10 mouse cellular contexts compared by ENCODE assay signal in the genomic region with DNA sequence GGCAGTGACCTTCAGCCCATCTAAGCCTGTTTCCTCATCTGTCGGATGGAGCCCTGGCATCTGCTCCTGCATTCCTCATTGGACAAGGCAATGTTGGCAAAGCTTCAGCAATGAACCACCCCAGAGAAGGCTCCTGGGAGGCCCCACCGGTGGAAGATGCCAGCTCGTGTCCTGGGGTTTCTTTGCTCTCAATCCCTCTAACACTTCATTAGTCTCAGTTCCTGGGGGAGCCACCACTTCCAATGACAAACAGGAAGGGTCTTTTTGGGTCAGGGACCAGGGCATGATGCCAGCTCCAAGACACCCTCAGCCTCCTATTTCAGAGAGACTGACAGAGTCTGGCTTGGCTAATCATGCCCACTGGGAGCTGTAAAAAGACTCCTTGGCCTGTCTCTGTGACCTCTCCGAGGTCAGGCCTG.
DNase-seq lines count a peak whose midpoint lies in the region; ATAC-seq and TF ChIP-seq lines count a peak whose summit lies in the region.
"Had no signal": no experiment of that assay in that cellular context is flagged by ENCODE, and none has a peak within 500 bp of the region (broad histone marks: within the 10 kb centered on the region; RNA-seq: fewer than 3 reads in every experiment).

No protein-coding gene starts in this region.

- 34% methylated on average over 4 of the region's 4 CpGs for WGBS in lung, adult 2 months
- 24% methylated on average over 4 of the region's 4 CpGs for WGBS in kidney, postnatal 0 days

- no peaks in the 10 kb centered on the region for H3K27me3 ChIP-seq in kidney, postnatal 0 days (ENCODE audit: insufficient read depth, low read length)
- H3K27me3 ChIP-seq: megakaryocyte, embryonic 14.5 days had no signal

- DNase-seq in lung, adult 18-20 months, result peak; percentile 57 to 72
- DNase-seq in lung, adult 2 months, result no peak
- peak; percentile 77 for DNase-seq in adrenal gland, adult 2 months
- DNase-seq in cerebellum, adult 18-20 months, result peak; percentile 71 to 74
- peak; percentile 73 for DNase-seq in kidney, postnatal 0 days (ENCODE audit: low spot score)
- DNase-seq in thymus, postnatal 14 days, result no peak
- DNase-seq: layer of hippocampus, adult 9-11 months had no signal

- H3K36me3 ChIP-seq in kidney, postnatal 0 days (ENCODE audit: insufficient read depth, low read length), result no peaks in the 10 kb centered on the region

- H3K4me3 ChIP-seq in lung, adult 2 months (replicated peaks; ENCODE audit: extremely low read depth, low read depth, low read length), result no peak overlapping the region
- H3K4me3 ChIP-seq in kidney, postnatal 0 days (replicated peaks; ENCODE audit: low read depth, low read length), result no peak overlapping the region
- H3K4me3 ChIP-seq: erythroblast, embryonic 14.5 days; megakaryocyte, embryonic 14.5 days had no signal

- H3K9ac ChIP-seq in kidney, postnatal 0 days (ENCODE audit: low read depth, low read length), result no peak overlapping the region

- no peak overlapping the region for H3K27ac ChIP-seq in kidney, postnatal 0 days

- TF ChIP-seq POLR2A in lung, adult 2 months (IDR thresholded peaks at IDR 0.05; ENCODE audit: borderline replicate concordance, extremely low read depth, low read depth, low read length), result no peak

- H3K4me2 ChIP-seq in kidney, postnatal 0 days (ENCODE audit: low read length), result no peak overlapping the region

- H3K9me3 ChIP-seq in kidney, postnatal 0 days (replicated peaks; ENCODE audit: low read length), result no peaks in the 10 kb centered on the region
- H3K9me3 ChIP-seq: megakaryocyte, embryonic 14.5 days had no signal

- H3K4me1 ChIP-seq in lung, adult 2 months (ENCODE audit: control insufficient read depth, insufficient read depth, low read length), result peaks cover 6% of the 10 kb centered on the region
- peaks cover 13% of the 10 kb centered on the region for H3K4me1 ChIP-seq in kidney, postnatal 0 days (replicated peaks; ENCODE audit: insufficient read depth, low read length)

- ATAC-seq in kidney, postnatal 0 days (replicated peaks; ENCODE audit: low FRiP score, low read depth), result peak; percentile 72
- ATAC-seq in granulocyte monocyte progenitor cell, adult 5-6 weeks (replicated peaks; ENCODE audit: poor library complexity, severe bottlenecking), result no peak

- TF ChIP-seq CTCF in lung, adult 2 months (IDR thresholded peaks at IDR 0.05; ENCODE audit: insufficient read depth, low read length), result no peak
- no peak for TF ChIP-seq CTCF in kidney, postnatal 0 days (IDR thresholded peaks at IDR 0.05; ENCODE audit: low read depth)

Comparison
In these comparisons a context has a peak if more than half of its experiments do, and no peak if none do; other contexts are left out.
1. DNase-seq: peak in lung, adult 18-20 months (2 of 2), adrenal gland, adult 2 months (single experiment), cerebellum, adult 18-20 months (2 of 2) and kidney, postnatal 0 days (single experiment); none in lung, adult 2 months (single experiment) and thymus, postnatal 14 days (single experiment).